Mouse (Mus musculus) retina, embryonic 14.5 days (tissue): ENCODE measurements around the gene N4bp3.
"Not testable (repeated sequence)": the region's sequence is repeated elsewhere in the genome, so short reads cannot be mapped to it uniquely, and the experiment has no call there.

ENCODE experiments used
- DNase-seq: peaks from one replicate; pipeline ENCODE4 v3.0.0-alpha.2; 2015; ENCODE audit warnings: low spot score

The N4bp3 gene

GRCm38 (mm10) chr11:51650691-51651515 lies at the start of gene N4bp3, which contains the start of gene D930048N14Rik:
Gene N4bp3, minus strand, starts transcription at chr11:51650842.
Gene D930048N14Rik, plus strand, starts transcription at chr11:51650954.
- peak; percentile 73 for DNase-seq

GRCm38 (mm10) chr11:51694984-51695383 lies 44.3 kb upstream of the N4bp3 start:
- DNase-seq: no peak

DNA sequence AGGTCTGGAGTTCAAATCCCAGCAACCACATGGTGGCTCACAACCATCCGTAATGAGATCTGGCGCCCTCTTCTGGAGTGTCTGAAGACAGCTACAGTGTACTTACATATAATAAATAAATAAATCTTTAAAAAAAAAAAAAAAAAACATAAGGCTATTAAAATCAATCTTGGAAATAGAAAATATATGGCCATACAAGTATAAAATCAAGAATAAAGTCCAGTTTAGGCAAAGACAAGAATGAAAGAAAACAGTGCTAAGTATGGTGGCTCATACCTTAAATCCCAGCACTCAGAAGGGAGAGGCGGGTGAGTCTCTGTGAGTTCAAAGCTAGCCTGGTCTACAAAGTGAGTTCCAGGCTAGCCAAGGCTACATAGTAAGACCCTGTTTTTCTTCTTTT lies 40.0 kb upstream of the N4bp3 start:
- DNase-seq: not testable (repeated sequence)

GRCm38 (mm10) chr11:51689343-51689742 lies 38.7 kb upstream of the N4bp3 start:
- no peak for DNase-seq

GRCm38 (mm10) chr11:51688330-51689328 lies 38.0 kb upstream of the N4bp3 start, which contains the start of gene 0610009B22Rik:
Gene 0610009B22Rik, minus strand, starts transcription at chr11:51688874.
- DNase-seq: peak; percentile 100

DNA sequence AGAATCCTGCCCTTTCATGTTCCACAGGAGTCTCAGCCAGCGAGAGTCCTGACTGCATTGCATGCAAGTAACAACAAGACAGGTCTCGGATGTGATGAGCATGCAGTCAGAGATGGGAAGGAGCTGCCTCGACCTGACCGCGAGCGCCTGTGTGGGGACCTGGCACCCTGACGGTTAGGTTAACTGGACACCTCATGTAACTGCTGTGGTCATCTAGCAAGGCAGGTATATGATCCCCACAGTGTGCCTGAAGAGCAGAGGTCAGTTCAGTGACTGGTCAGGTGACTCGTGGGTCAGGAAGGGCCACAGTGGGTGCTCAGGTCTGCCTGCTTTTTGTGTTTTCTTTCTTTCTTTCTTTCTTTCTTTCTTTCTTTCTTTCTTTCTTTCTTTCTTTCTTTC lies 31.3 kb upstream of the N4bp3 start:
- no peak for DNase-seq

GRCm38 (mm10) chr11:51681324-51681975 lies 30.8 kb upstream of the N4bp3 start:
- DNase-seq: peak; percentile 89

DNA sequence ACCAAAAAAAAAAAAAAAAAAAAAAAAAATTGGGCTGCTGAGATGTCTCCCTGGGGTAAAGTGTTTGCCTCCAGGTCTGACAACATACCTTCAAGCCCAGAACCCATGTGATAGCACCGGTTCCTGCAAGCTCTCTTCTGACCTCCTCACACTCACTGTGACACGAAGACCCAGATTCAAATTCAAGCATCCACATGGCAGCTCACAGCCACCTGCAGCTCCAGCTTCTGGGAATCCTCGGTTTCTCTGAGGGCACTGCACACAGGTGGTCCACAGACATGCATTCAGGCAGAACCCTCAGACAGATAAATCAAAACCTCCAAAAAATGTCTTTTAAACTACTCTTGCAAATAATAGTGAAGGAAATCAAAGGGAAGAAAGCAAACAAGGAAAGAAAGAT lies 28.8 kb upstream of the N4bp3 start:
- DNase-seq: no peak

DNA sequence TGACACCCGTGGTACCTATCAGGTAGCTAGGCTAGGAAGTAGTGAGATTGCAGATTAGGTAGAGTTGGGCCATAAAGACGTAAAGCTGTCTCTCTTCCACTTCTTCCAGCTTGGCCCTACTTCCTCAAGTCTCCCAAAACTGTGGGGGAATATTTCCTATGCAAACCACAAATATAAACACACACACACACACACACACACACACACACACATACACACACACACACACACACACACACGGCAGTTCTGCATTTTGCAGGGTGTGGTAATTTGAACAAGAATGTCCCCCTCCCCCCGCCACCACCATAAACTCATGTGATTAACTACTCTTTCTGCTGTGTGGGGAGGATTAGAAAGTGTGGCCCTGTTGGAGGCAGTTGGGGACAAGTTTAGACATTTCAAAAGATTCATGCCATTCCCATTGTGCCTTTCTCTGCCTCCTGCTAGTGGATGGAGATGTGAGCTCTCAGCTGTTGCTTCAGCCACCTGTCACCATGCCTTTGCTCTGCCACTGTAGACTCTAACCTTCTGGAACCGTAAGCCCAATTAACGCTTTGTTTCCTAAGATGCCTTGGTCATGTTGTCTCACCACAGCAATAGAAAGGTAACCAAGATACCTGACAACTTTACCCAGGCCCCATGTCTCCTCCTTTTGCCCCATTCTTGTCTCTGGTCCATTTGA lies 27.2 kb upstream of the N4bp3 start:
- DNase-seq: no peak

- DNase-seq: no peak
Observed at GRCm38 (mm10) chr11:51675386-51675785, 24.7 kb upstream of the N4bp3 start.

GRCm38 (mm10) chr11:51673291-51673690 lies 22.6 kb upstream of the N4bp3 start:
- DNase-seq: no peak

- no peak for DNase-seq
Observed at GRCm38 (mm10) chr11:51671376-51671775, 20.7 kb upstream of the N4bp3 start.

- DNase-seq: no peak
Observed at GRCm38 (mm10) chr11:51670846-51671245, 20.2 kb upstream of the N4bp3 start.

GRCm38 (mm10) chr11:51664747-51665146 lies 14.1 kb upstream of the N4bp3 start:
- not testable (repeated sequence) for DNase-seq

DNA sequence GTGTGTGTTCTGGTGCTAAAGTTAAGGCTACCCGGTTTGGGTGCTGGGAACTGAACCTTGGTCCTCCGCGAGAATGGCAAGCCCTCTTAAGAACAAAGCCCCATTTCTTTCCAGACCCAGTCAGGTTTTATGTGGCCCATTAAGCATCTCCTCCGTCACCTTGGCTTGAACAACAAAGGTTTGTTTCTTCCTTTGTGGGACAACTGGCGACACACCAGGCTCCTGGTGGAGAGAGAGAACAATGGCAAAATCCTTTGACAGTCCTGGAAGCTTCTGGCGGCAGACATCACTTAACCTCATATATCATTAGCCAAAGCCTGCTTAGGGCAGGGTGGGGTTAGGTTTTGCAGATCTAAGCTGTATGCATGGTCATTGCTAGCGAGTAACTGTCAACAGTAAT lies 12.0 kb upstream of the N4bp3 start:
- no peak for DNase-seq

DNA sequence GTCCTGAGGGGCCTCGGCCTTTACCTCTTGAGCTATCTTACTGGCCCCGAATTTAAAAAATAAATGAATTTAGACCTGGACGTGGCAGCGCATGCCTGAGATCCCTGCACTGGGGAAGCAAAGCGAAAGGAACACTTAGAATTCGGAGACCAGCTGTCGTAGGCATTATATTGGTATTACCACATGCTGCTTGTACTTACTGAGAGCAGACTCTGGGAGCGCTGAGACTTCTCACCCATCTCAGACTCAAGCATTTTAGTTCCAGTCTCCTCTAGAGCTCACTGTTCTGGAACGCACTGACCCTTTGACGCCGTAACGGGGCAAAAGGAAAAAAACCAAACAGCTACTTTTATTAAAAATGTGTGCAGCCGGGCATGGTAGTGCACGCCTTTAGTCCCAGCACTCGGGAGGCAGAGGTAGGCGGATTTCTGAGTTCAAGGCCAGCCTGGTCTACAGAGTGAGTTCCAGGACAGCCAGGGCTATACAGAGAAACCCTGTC lies 11.3 kb upstream of the N4bp3 start:
- DNase-seq: no peak

- DNase-seq: no peak
Observed at GRCm38 (mm10) chr11:51658705-51659104, 8.1 kb upstream of the N4bp3 start.

DNA sequence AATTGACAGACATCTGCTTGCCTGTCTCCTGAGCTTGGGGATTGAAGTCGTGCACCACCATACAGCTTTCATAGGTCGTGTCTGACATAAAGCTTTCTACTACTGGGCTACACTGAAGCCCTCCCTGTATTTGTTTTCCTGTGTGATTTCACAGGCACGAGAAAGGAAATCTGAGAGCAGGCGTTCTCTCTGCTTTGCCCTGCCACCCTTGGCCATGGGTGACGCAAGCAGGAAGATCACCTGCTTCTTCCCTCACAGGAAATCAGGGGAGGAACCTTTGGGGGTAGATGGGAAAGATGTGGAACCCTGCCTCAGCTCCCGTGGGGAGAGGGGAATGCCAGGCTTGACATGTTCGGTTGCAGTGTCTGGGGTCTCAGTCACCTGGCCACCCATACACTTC lies 7.6 kb upstream of the N4bp3 start:
- no peak for DNase-seq

GRCm38 (mm10) chr11:51656798-51657521 lies 6.3 kb upstream of the N4bp3 start:
- no peak for DNase-seq

DNA sequence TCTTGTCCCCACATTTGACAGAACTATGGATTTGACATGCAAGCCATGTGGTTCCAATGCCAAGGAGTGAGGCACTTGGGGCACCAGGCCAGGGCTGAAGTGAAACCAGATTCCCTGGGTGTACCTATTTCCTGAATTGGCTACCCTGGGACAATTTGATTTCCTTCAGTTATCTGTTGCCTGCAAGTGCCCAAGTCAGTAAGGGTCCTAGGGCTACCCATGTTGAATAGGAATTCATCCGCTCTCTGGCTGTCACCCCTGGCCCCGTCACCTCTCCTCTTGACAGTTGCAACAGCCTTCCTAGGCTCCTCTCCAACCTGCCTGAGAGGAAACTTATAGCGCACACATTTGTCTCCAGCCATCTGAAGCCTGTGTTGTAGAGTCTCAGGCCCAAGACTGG lies 4.2 kb upstream of the N4bp3 start:
- DNase-seq: no peak

DNA sequence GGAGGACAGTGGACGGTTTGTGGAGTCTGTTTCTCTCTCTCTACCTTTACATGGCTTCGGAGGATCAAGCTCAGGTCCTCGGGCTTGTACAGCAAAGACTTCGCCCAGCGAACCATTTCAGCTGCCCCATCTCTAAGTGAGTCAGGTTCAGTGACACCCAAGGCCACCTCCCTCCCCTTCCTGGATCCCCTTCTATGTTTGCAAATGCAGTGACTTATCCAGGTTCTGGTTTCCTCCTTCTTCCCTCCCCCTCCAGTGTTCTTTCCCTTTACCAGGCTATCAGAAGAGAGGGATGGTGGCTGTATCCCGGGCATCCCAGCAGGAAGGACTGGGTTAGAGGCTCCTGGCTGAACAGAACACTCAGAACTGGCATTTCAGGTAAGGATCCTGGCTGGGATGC lies 3.1 kb upstream of the N4bp3 start:
- no peak for DNase-seq
